Mouse (Mus musculus) thymus, postnatal 14 days (tissue): Measurements from ENCODE around the gene Lmod2.

ENCODE experiments used
- DNase-seq: peaks from one replicate; pipeline ENCODE4 v3.0.0; 2021

Lmod2 gene

DNA sequence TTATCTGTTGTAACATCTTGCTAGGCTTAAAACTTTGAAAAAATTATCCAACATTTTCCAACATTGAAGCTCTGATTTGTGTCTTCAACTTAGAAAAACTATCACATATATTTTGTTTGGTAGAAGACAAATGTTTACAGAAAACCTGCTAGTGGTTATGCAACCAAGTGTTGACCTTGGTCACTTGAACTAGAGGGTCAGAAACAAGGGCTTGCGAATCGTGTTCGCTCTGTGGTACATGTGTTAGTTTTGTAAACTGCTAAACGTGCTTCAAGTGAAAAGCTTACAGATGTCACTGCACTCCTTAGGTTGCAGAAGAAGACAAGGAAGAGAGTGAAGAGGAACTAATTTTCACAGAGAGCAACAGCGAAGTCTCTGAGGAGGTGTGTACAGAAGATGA, 5.4 kb downstream of the Lmod2 start:
- no peak for DNase-seq

DNA sequence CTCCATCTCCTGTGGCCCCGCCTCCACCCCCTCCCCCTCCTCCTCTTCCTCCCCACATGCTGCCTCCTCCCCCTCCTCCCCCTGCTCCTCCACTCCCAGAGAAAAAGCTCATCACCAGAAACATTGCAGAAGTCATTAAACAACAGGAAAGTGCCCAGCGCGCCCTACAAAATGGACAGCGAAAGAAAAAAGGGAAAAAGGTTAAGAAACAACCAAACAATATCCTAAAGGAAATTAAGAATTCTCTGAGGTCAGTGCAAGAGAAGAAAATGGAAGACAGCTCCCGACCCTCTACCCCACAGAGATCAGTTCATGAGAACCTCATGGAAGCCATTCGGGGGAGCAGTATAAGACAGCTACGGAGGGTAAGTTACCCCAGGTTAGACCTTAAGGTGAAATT, 6.7 kb downstream of the Lmod2 start:
- DNase-seq = no peak

DNA sequence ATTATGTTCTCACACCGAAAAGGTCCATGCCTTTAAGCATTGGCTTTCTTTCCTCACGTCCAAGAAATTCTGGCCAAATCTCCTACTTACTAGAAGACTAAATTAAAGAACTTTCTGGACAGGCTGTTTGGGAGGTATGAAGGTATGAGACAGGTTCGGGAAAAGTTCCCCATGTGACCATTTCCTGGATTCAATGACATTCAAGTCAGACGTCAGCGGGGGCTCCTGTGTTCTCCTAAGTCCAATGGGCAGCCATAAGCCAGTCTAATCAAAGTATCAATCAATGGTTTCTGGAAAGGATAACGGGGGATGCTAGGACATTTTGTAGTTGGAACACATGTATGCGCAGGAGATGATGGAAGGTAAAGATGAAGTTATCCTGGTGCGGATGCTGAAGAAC, 8.1 kb downstream of the Lmod2 start:
- no peak for DNase-seq

DNA sequence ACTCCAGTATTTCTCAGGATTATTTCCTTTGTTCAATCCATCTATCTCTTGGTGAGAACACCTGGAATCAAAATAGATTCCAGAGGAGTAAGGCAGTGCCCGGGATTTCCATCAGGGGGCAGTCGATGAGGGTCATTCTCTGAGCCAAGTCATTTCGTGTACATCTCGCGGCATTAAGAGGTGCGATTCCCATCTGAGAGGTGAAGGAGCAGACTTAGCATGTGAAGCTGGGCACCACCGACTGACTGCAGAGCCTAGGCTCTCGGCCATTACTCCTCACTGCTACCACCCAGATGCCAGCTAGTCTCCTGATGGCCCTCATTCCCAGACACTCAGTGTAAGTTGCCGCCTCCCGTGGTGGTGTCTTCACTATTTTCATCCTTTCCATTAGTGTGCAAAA, 8.9 kb downstream of the Lmod2 start:
- DNase-seq = no peak

DNA sequence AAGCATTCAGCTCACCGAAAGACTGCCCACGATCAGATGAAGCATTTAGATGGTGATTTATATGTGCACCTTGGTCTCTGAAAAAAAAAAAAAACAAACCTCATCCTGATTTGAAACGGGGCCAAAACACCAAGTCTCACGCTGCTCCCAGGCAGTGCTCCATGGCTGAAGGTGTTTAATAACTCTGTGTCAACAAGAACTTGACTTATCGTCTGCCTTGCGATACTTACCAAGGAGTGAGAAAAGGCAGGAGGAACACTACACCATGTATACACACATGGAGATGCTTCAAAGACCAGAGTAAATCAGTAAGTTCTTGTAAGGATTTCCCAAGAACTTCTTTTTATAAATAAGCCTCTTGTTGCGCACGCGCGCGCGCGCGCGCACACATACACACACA, 10.0 kb downstream of the Lmod2 start:
- no peak for DNase-seq

DNA sequence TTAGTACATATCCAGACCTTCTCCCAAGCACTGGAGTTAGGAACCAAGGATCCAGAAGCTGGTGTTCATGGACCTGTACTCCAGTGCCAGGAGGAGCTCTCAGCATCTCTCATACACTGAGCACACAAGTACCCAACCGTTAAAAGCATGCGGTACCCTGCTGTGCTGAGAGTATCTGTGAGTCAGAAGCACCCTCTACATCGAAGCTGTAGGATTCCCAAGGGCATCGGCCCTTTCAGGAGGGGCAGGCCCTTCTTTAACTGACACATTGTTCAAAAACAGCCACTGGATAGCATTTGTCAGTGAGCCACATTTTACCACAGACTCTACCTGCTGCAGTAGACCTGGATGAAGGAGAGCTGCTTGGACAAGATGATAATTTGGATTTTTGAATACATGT, 10.6 kb downstream of the Lmod2 start:
- DNase-seq = no peak

DNA sequence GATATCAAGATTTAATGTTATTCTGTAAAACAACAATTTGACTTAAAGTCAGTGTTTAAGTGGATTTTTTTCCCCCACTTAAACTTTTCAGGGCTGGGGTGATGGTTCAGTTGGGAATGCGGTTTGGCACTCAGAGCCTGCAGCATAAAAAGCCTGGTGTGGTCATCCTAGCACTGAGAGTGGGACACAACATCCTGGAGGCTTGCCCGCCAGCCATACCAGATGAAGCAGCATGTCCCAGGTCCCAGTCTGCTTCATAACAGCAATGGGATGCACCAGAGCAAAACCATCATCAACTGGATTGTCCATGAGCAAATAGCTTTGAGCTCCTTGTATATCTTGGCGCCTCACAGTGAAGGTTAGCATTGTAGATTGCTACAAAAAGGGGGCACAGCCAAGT, 11.1 kb downstream of the Lmod2 start:
- no peak for DNase-seq

DNA sequence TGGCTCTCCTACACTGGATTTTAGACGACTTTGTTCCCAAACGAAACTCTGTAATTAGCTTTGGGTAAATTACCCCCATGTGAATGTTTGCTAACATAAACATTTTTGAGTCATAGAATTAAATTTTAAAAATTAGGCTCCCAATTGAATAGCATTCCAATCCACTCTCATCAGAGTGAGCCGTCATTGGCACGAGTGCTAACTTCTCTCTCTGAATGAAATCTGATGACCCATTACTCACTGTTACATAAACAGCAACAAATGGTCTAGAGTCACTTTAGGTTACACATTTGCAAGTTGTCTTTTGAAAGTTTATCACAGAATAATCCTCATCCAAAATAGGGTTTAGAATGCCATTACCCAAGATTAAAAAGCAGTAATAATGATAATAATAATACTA, 12.0 kb downstream of the Lmod2 start:
- DNase-seq = no peak

DNA sequence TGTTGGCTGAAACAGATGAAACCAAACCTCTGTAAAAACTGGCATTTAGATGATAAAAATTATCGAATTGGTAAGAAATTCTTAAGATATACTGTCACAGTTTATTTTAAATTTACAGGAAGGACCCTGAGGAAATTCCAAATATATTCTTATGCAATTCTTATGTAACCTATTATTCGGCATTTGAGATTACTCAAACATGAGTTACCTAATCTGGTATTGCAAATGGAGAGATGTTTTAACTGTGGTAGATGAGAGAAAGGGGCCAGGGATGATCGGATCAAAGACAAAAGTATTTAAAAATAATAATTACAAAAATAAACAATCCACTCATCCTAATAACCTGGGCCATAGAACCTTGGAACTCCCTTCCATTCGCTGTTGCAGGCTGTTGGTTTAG, 12.8 kb downstream of the Lmod2 start:
- DNase-seq = no peak

DNA sequence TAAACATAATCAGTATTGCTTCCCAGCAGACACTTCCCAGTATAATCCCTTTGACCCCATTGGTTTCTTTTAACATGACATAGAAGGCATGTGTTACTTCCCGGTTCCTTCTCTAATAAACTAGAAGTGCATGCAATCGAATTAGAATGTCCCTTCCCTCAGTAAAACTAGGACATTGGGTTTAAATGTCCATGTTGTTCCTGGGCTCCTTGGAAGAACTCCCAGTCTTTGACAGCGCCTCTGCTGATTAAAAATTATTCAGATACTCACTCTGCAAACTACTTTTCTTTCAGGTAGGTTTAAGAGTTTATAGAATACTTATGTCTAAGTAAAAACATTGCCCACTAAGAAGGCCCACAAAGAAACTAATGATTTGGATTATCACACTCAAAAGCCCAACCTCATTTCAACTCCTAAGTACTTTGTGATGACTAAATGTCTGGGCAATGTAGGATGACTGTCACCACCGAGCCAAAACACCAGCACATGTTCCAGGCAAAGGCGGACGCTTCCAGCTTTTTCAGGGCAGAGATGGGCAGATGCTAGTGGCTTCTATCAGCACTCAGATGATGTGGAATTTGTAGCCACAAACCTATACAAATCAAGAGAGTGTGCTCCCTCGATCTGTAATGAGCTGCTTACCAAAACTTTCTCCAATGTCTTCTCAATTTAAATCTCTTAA, 14.7 kb downstream of the Lmod2 start:
- DNase-seq = no peak

DNA sequence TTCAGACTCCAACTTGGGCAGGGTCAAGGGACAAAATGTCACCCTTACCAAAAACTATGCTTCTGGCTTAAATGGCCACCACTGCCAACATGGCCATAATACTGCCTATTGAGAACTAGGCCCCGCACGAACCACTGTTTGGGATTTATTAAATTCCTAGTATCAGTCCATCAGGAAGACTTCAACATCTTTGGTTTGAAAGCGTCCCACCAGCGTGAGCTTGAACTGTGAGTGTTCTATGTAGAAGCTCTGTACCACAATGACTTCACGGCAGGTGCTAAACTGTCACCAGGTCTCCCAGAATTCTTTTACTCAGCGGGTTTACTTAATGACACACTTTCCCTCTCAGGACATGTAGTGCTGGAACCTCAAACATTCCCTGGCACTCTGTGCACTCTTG, 15.8 kb downstream of the Lmod2 start:
- no peak for DNase-seq

DNA sequence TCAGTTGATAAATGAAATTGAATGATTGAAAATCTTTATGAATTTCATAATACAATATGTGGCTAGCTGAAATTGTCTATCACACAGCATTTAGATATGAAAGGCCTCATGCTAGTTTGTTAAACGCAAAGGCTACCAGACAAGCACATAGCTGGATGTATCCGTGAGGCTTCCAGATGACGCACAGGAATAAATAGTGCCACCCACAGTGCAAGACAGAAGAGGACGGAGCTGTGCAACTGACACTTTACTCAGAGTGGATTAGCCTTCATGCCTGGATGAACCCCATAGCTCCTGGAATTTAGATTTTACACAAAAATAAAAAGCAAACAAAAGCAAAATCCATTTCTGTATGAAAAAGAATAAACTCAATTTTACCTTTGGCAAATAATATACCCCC, 16.4 kb downstream of the Lmod2 start:
- DNase-seq = no peak

DNA sequence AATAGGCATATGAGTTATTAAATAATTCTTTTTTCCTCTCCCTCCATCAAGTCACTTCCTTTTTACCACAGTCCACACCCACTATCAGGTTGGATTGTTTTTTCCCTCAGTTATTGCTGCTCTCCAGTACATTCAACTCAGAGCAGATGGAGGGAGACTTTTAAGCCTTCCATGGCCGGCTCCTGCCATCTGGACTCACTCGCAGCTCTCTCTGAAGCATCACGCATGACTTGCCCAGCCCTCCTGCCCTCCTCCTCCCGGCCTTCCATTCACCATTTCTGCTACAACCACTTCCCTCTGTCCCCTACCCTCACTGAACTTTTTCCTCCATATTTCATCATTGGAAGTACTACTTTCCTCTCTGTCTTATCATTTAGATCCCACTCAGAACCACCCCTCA, 19.2 kb downstream of the Lmod2 start:
- no peak for DNase-seq

DNA sequence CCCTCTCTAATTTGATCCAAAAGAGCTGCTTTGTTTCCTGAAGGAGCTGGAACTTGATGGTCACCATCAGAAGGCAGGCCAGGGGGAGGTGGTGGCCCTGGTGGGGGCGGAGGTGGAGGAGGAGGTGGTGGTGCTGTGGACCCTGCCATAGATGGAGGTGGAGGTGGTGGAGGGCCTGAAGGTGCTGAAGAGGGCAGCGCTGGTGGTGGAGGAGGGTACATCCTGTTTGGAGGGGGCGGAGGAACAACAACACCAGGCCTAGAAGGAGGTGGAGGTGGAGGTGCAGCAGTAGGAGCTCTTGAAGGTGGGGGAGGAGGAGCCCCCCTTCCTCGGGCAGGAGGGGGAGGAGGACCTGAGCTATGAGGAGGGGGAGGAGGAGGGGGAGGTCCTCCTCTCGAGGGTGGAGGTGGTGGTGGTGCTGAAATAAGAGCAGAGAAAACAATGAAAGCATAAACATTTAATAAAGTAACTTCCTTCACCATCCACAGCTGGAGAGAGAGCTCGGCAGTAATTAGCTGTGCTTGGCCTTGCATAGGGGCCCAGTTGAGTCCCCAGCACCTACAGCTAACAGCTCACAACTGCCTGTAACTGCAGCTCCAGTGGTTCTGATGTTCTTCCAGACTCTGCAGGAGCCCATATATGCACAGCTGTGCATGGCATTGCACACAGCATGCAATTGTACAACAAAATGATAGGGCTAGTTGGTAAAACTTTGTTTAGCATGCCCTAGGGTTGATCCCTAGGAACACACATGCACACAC, 21.9 kb downstream of the Lmod2 start:
- DNase-seq = no peak

DNA sequence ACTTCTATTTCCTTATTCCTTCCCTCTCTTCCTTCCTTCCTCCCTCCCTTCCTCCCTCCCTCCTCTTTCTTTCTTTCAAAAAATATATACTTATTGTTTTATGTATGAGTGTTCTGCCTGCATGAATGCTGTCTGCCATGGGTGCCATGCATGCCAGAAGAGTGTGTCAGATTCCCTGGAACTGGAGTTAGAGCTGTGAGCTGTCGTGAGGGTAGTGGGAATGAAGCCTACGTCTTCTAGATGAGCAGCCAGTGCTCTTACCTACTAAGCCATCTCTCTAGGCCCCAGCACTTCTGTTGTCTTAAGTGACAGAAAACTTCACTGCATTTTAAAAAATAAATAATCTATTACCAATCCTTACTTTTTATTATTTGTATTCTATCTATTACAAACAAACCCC, 23.4 kb downstream of the Lmod2 start:
- no peak for DNase-seq

DNA sequence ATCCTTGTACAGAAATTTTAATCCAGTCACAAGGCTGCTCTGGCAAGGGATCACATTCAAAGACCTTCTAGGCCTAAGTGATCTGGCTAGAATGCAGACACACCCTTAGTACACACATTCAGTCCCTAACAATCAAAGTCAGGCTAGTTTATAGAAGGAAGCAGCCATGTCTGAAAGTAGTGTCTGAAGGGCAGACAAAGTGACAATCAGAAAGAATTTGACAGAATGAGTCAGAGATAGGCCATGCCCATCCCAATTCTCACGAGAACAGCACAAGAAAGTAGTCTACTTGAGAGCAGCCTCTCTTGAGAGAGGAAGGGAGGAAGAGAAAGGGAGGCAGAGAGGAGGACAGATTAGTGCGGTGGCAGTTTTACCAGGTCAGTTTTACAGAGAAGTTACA, 24.5 kb downstream of the Lmod2 start:
- DNase-seq = no peak

DNA sequence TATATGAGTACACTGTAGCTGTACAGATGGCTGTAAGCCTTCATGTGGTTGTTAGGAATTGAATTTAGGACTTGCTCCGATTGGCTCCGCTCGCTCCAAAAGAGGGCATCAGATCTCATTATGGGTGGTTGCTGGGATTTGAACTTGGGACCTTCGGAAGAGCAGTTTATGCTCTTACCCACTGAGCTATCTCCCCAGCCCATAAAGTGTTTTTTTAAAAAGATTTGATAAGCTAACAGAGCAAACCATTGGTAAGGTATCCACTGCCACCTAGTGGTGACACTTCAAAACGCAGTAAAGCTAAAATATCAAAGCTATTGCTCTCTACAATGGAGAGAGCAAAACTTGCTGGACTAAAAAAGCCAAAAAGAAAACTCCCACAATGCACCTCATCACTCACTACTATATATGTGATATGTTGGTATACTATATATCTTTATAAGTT, 30.0 kb downstream of the Lmod2 start:
- peak; percentile 43 for DNase-seq

DNA sequence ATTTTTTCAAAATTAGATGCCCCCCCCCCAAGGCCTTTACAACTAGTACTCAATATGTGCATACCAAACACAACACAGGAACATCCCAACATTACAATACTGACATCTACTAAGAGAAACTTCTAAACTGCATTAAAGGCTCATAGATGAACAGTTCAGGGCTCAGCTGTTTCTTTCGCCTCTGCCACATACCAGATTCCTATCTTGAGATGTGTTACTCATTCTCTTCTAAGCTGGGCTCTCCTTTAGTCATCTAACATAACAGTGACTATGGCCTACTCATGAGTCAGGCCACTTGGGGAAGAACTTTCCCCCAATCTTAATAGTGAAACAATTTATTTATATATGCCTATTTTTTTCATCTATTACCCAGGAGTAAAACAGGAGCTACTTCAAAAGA, 30.9 kb downstream of the Lmod2 start:
- DNase-seq = no peak

DNA sequence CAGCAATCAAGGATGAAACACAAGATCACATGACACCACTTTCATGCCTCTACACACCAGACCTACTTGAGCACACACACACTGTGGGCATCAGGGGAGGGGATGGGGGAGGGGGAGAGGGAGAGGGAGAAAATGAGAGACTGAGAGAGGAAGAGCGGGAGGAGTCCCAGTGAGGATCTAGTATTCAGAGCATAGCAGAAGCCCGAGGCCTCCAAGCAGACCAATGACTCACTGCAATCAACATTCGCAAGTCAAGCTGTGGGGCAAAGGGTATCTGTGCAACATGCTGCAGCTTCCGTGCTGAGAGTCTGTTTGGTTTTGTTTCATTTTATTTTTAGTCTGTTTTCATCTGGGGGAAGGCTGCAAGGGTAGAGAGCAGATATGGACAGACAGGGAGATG, 34.5 kb downstream of the Lmod2 start:
- DNase-seq = no peak

DNA sequence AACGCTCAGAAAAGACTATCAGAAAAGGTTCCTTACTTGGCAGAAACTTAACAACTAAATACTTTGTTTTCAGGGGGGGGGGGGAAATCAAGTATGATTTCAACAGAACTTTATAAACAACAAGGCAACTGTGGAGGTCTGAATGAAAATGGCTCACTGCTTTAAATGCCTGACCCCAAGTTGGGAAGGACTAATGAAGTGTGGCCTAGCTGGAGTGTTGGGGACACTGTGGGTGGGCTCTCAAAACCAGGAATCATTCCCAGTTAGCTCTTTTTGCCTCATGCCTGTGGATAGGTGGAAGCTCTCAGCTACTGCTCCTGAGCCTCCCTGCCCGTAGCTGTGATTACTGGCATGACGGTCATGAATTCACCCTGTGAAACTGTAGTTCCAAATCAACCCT, 36.5 kb downstream of the Lmod2 start:
- no peak for DNase-seq

DNA sequence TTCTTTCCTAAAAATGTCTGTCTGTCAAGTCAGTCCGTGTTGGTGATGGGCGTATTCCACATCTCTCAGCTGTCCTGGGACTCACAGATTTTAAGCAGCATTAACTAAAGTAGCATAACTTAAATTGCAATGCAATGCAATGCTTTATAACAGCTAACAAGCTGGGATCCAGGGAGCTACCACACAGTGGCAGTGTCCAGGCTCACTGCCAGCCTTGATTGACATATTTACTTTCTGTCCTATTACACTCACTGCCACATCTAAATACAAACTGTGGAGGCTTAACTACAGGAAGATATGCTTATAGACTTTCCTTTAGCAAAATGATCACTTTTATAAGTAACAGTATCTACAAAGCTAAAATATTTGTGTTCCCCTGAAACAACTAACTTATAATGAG, 38.3 kb downstream of the Lmod2 start:
- no peak for DNase-seq

DNA sequence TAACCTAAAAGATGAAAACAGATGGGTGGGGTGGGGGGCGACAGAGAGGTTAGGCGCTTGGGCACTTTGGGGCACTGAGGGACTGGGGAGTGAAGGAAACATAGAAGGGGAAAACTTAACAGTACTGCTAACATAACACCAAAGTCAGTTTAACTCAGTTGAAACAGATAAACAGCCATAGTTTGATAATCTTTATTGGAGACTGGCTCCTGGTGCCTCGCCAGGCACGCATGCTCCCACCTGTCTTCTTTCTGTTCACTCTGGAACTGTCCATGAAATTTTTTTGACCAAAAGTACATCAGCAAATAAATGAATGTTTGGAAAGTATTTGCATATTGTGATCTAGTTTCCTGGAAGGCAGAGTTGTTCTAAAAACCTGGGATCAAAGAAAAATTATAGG, 43.7 kb downstream of the Lmod2 start:
- no peak for DNase-seq

DNA sequence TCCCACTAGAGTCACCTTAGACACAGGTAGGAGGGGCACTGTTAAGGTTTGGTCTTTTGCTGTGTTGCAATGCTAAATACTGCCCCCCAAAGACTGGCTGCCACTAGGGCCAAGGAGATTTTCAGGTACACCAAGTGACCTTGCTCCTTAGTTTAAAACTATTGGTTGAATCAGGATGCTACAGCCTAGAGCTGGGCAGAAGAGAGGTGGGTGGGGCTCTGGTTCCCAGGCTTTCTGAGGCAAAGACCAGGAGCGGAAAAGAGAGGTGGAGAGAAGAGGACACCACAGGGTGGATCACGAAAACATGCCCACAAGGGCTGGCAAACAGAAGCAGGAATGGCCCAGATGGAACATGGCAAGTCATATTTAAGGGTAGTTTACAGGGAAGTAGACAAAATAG, 44.6 kb downstream of the Lmod2 start:
- DNase-seq = no peak

DNA sequence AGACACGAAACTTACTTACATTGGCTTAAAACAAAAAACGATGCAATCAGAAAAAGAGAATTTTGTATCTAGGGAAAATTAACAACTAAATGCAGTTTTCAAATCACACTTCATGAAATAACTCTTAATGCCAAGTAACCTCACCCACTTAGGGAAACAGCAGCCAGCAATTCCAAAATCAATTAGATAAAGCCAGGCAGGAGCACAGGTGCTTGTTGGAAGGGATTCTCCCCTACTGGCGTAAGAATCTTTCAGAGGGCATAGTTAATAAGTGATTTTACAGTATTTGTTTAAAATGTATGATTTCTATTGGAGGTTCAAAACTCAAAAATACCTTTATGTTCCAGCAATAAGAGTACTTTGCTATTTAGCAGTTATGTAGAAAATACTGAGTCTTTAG, 45.4 kb downstream of the Lmod2 start:
- no peak for DNase-seq
